Mouse (Mus musculus): ENCODE measurements around the gene Fgfr2.

GRCm38 (mm10) chr7:131648276-131648675, 1474.9 kb downstream of the Fgfr2 start:
- no peak for TF ChIP-seq ZNF384 (IDR thresholded peaks at IDR 0.05; ENCODE audit: low read depth, low read length)
- TF ChIP-seq MAFK (IDR thresholded peaks at IDR 0.05; ENCODE audit: insufficient read depth, low read depth, low read length), result no peak
- TF ChIP-seq CHD2 (IDR thresholded peaks at IDR 0.05; ENCODE audit: low read depth, low read length), result no peak
